9 mouse cellular contexts compared by ENCODE assay signal in the genomic region with DNA sequence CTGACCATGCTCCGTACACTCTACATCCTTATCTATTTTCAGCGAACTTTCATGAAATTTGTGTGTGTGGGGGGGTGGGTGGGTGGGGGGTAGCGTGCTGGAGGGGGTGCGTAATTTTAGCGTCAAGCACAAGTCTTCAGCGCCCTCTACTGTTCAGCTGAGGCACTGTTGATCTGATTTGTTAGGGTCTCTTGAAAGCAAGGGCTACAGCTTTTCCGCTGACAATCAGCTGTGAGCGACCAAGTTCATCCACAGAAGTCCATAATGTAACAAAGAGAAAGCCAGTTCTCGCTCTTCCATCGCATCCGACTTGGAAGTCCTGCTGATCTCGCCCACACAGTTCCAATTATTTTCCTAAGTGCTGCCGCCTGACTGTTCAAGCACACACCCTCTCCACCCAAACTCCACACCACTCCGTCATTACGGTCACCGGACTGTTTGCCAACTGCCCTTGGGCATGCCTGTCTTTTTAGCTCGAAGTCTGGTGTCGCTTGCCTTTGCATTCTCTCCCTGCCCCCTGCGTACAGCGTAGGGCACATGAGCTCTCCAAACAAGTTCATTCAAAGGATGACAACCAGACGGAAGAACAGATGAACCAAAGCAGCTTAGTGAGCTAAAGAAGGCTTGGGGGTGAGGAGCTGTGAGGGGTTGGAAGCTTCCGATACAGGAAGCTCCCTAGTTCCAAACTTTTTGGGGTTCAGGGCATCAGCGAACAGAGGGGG. TPM values are rescaled to one million over a fixed set of nuclear protein-coding genes. Genes with fewer than 3 reads are reported as not detected.
DNase-seq lines count a peak whose midpoint lies in the region; ATAC-seq and TF ChIP-seq lines count a peak whose summit lies in the region.
"Had no signal": no experiment of that assay in that cellular context is flagged by ENCODE, and none has a peak within 500 bp of the region (broad histone marks: within the 10 kb centered on the region; RNA-seq: fewer than 3 reads in every experiment).

No protein-coding gene starts in this region.

- no peaks in the 10 kb centered on the region for H3K36me3 ChIP-seq in heart, adult 2 months (ENCODE audit: control insufficient read depth, insufficient read depth, low read length)
- H3K36me3 ChIP-seq in MEL (ENCODE audit: control insufficient read depth in 1 of 2, insufficient read depth in 2 of 2, low read length in 2 of 2) = peaks cover 0 to 10% of the 10 kb centered on the region in 2 experiments; a peak in 2 of 4 replicates
- no peaks in the 10 kb centered on the region for H3K36me3 ChIP-seq in hindbrain, embryonic 14.5 days (replicated peaks; ENCODE audit: control insufficient read depth, insufficient read depth)
- H3K36me3 ChIP-seq in limb, embryonic 13.5 days = no peaks in the 10 kb centered on the region
- no peaks in the 10 kb centered on the region for H3K36me3 ChIP-seq in small intestine, adult 2 months (ENCODE audit: control insufficient read depth, insufficient read depth, low read length)
- H3K36me3 ChIP-seq: liver, embryonic 13.5 days had no signal

- peak; percentile 72 for TF ChIP-seq RAD21 in MEL (IDR thresholded peaks at IDR 0.05; ENCODE audit: low read depth, low read length)

- TF ChIP-seq EP300 in heart, adult 2 months (IDR thresholded peaks at IDR 0.05; ENCODE audit: insufficient read depth, low read depth, low read length) = no peak
- TF ChIP-seq EP300 in MEL (IDR thresholded peaks at IDR 0.05; ENCODE audit: low read depth in 1 of 2, low read length in 2 of 2) = no peak

- H3K4me1 ChIP-seq in heart, adult 2 months (ENCODE audit: control insufficient read depth, insufficient read depth, low read length) = no peaks in the 10 kb centered on the region; the same call in 1 of the 2 replicates
- peaks cover 0 to 15% of the 10 kb centered on the region in 2 experiments; a peak in 2 of 4 replicates for H3K4me1 ChIP-seq in MEL (ENCODE audit: control insufficient read depth in 1 of 2, insufficient read depth in 2 of 2, low read length in 2 of 2)
- H3K4me1 ChIP-seq in hindbrain, embryonic 14.5 days (replicated peaks; ENCODE audit: control insufficient read depth, insufficient read depth, low read length) = no peaks in the 10 kb centered on the region
- peaks cover 12% of the 10 kb centered on the region for H3K4me1 ChIP-seq in limb, embryonic 13.5 days
- H3K4me1 ChIP-seq in small intestine, adult 2 months (ENCODE audit: control insufficient read depth, insufficient read depth, insufficient read length, low read length) = no peaks in the 10 kb centered on the region; the same call in 1 of the 2 replicates

- ATAC-seq in hindbrain, embryonic 14.5 days (ENCODE audit: low FRiP score) = no peak
- no peak for ATAC-seq in limb, embryonic 13.5 days (ENCODE audit: low FRiP score, low read depth)

- DNase-seq in heart, adult 2 months = peak; percentile 17 to 50
- no peak for DNase-seq in heart, postnatal 25 days (ENCODE audit: low spot score)
- peak; percentile 48 for DNase-seq in MEL (ENCODE audit: low read depth, low spot score)
- DNase-seq in embryo, embryonic 9.5 days (ENCODE audit: extremely low spot score) = peak; percentile 40
- peak; percentile 60 for DNase-seq in hindbrain, embryonic 14.5 days (ENCODE audit: low spot score)
- no peak for DNase-seq in urinary bladder, postnatal 36 days (ENCODE audit: low spot score in 2 of 2)
- DNase-seq: liver, embryonic 13.5 days had no signal

- H3K79me2 ChIP-seq in heart, adult 2 months (replicated peaks; ENCODE audit: control insufficient read depth, insufficient read depth, low read length) = no peaks in the 10 kb centered on the region
- H3K79me2 ChIP-seq in MEL (ENCODE audit: control insufficient read depth, insufficient read depth, low read length, poor library complexity) = no peaks in the 10 kb centered on the region

- WGBS in heart, adult 2 months = 25% methylated on average over 23 of the region's 23 CpGs
- WGBS in hindbrain, embryonic 14.5 days = 40% methylated on average over 23 of the region's 23 CpGs
- 36% methylated on average over 23 of the region's 23 CpGs for WGBS in limb, embryonic 13.5 days
- 27% methylated on average over 23 of the region's 23 CpGs for WGBS in small intestine, adult 2 months

- no peak overlapping the region for H3K9ac ChIP-seq in heart, adult 2 months (ENCODE audit: low read depth, low read length)
- no peak overlapping the region for H3K9ac ChIP-seq in MEL (ENCODE audit: control insufficient read depth, low read depth, low read length, poor library complexity, severe bottlenecking)
- H3K9ac ChIP-seq in hindbrain, embryonic 14.5 days = no peak overlapping the region
- H3K9ac ChIP-seq in limb, embryonic 13.5 days = no peak overlapping the region
- H3K9ac ChIP-seq: liver, embryonic 13.5 days had no signal

- TF ChIP-seq CTCF in heart, adult 2 months (IDR thresholded peaks at IDR 0.05) = peak; percentile 80
- TF ChIP-seq CTCF in MEL (IDR thresholded peaks at IDR 0.05 in 2 of 3, conservative IDR thresholded peaks at IDR 0.05 in 1 of 3; ENCODE audit: control insufficient read depth in 1 of 3, insufficient read depth in 1 of 3, low read depth in 2 of 3, low read length in 3 of 3, poor library complexity in 1 of 3, severe bottlenecking in 1 of 3) = peak; percentile 58 to 77 (median 68)
- TF ChIP-seq CTCF in small intestine, adult 2 months (IDR thresholded peaks at IDR 0.05; ENCODE audit: extremely low read depth, insufficient read length, insufficient replicate concordance, low read depth, low read length) = peak; percentile 68; the same call in 1 of the 2 replicates

- TF ChIP-seq POLR2A in heart, adult 2 months (IDR thresholded peaks at IDR 0.05; ENCODE audit: insufficient read depth, low read depth, low read length) = no peak
- TF ChIP-seq POLR2A in MEL (IDR thresholded peaks at IDR 0.05; ENCODE audit: control insufficient read depth in 1 of 2, insufficient read depth in 1 of 2, low read depth in 1 of 2, low read length in 2 of 2, poor library complexity in 1 of 2) = no peak
- no peak for TF ChIP-seq POLR2A in small intestine, adult 2 months (IDR thresholded peaks at IDR 0.05; ENCODE audit: low read depth, low read length)

- intact Hi-C loops in heart, adult 2 months (cut with DNase I) = loop anchor here (1.0 to 5.0 kb wide), 4 partner anchors 45 to 303 kb away; no protein-coding TSS in a partner anchor
- intact Hi-C loops in heart, postnatal 25 days (cut with DNase I) = loop anchor here (2.0 kb wide), 2 partner anchors 58 to 256 kb away; no protein-coding TSS in a partner anchor

- H3K4me3 ChIP-seq in heart, adult 2 months = no peak overlapping the region
- no peak overlapping the region for H3K4me3 ChIP-seq in MEL (ENCODE audit: control insufficient read depth in 1 of 2, insufficient read depth in 1 of 2, low read depth in 2 of 2, low read length in 2 of 2)
- H3K4me3 ChIP-seq in hindbrain, embryonic 14.5 days (replicated peaks; ENCODE audit: low read length) = no peak overlapping the region
- no peak overlapping the region for H3K4me3 ChIP-seq in limb, embryonic 13.5 days
- no peak overlapping the region for H3K4me3 ChIP-seq in small intestine, adult 2 months (ENCODE audit: low read depth, low read length)
- H3K4me3 ChIP-seq: liver, embryonic 13.5 days had no signal

- H3K27ac ChIP-seq in heart, adult 2 months = no peak overlapping the region
- no peak overlapping the region for H3K27ac ChIP-seq in MEL (ENCODE audit: control insufficient read depth, low read depth, low read length)
- no peak overlapping the region for H3K27ac ChIP-seq in hindbrain, embryonic 14.5 days
- H3K27ac ChIP-seq in limb, embryonic 13.5 days = no peak overlapping the region
- no peak overlapping the region for H3K27ac ChIP-seq in small intestine, adult 2 months (ENCODE audit: insufficient read depth, low read depth, low read length)
- H3K27ac ChIP-seq: liver, embryonic 13.5 days had no signal

- no peak overlapping the region for H3K4me2 ChIP-seq in hindbrain, embryonic 14.5 days (replicated peaks)
- H3K4me2 ChIP-seq in limb, embryonic 13.5 days (replicated peaks) = 0 out of 2 replicates have a peak overlapping the region, but pooled peaks have one; percentile 4
- H3K4me2 ChIP-seq: liver, embryonic 13.5 days had no signal

- no peaks in the 10 kb centered on the region for H3K9me3 ChIP-seq in MEL (replicated peaks; ENCODE audit: insufficient read depth, low read length)
- no peaks in the 10 kb centered on the region for H3K9me3 ChIP-seq in hindbrain, embryonic 14.5 days (ENCODE audit: control insufficient read depth, low read length)
- no peaks in the 10 kb centered on the region for H3K9me3 ChIP-seq in limb, embryonic 13.5 days
- H3K9me3 ChIP-seq: liver, embryonic 13.5 days had no signal

- H3K27me3 ChIP-seq in heart, adult 2 months (ENCODE audit: control insufficient read depth, insufficient read depth, low read length) = no peaks in the 10 kb centered on the region
- peaks cover 0 to 3% of the 10 kb centered on the region in 2 experiments; a peak in 2 of 4 replicates for H3K27me3 ChIP-seq in MEL (ENCODE audit: control insufficient read depth in 1 of 2, insufficient read depth in 2 of 2, low read length in 2 of 2)
- no peaks in the 10 kb centered on the region for H3K27me3 ChIP-seq in hindbrain, embryonic 14.5 days (ENCODE audit: control insufficient read depth, insufficient read depth, low read length)
- no peaks in the 10 kb centered on the region; the same call in 1 of the 2 replicates for H3K27me3 ChIP-seq in limb, embryonic 13.5 days
- H3K27me3 ChIP-seq in small intestine, adult 2 months (ENCODE audit: control insufficient read depth, insufficient read depth, low read length) = peaks cover 13% of the 10 kb centered on the region; the same call in 1 of the 2 replicates
- H3K27me3 ChIP-seq: liver, embryonic 13.5 days had no signal

TF ChIP-seq in MEL, 35 proteins besides CTCF, POLR2A, EP300 and RAD21:
- TF ChIP-seq SMC3 (IDR thresholded peaks at IDR 0.05; ENCODE audit: low read depth, low read length) (peak; percentile 53), ETS1 (IDR thresholded peaks at IDR 0.05; ENCODE audit: low read depth, low read length) (no peak), USF1 (IDR thresholded peaks at IDR 0.05; ENCODE audit: low read depth, low read length) (no peak), ZC3H11A (IDR thresholded peaks at IDR 0.05; ENCODE audit: low read depth, low read length) (peak; percentile 50), GATA1 (IDR thresholded peaks at IDR 0.05; ENCODE audit: low read depth, low read length) (no peak)

RNA-seq across cellular contexts. Expression of gene Ptpn3, which starts 19.1 kb away (rescaled TPM):
- 10 to 100 TPM; 32.4 to 41.5 TPM for total RNA-seq in heart, adult 2 months (2021)
- polyA plus RNA-seq in heart, adult 2 months (2012; rRNA removed) = 10.7 and 23.3 TPM in 2 replicates
- 10 to 100 TPM; 31.6 to 36.7 TPM for total RNA-seq in heart, postnatal 25 days (2021)
- 4.7 and 5.8 TPM in 2 replicates for total RNA-seq in MEL (2012; rRNA removed)
- 1 to 10 TPM in 1 of 2 experiments, not detected in 1; 8.4 TPM for polyA plus RNA-seq in MEL (2012; ENCODE audit: insufficient read depth in 1 of 2, insufficient read length in 2 of 2, low read depth in 1 of 2, low replicate concordance in 2 of 2, missing spikeins in 1 of 2)
- polyA plus RNA-seq in hindbrain, embryonic 14.5 days (2014; fragmentation: Nextera tagmentation; extraction: Ambion mirVana) = 4.6 and 5.5 TPM in 2 replicates
- 3.4 and 3.5 TPM in 2 replicates for polyA plus RNA-seq in limb, embryonic 13.5 days (2015; fragmentation: Nextera tagmentation; extraction: Ambion mirVana)
- polyA plus RNA-seq in small intestine, adult 2 months (2012; rRNA removed) = 8.9 and 15.2 TPM in 2 replicates

Comparison
In these comparisons a context has a peak if more than half of its experiments do, and no peak if none do; other contexts are left out.
1. DNase-seq: peak in heart, adult 2 months (2 of 2), MEL (single experiment), embryo, embryonic 9.5 days (single experiment) and hindbrain, embryonic 14.5 days (single experiment); none in heart, postnatal 25 days (single experiment) and urinary bladder, postnatal 36 days (0 of 2).
2. Peak in every context shown above with its lines, with median percentiles within 50 percentile points of each other: CTCF ChIP-seq.